Mouse (Mus musculus) kidney, postnatal 36 days (tissue): ENCODE measurements at regions not wholly inside any gene's neighbourhood (a gene's known extent, or its start where the extent isn't known, plus 50 kb on each side); places are given as distances from the start of the nearest gene placed in this dataset.

Experiments used
- DNase-seq, 2 experiments: peaks; one replicate each; pipeline ENCODE4 v3.0.0; 2021 to 2022; ENCODE audit warnings: mixed read lengths in 2 of 2

DNA sequence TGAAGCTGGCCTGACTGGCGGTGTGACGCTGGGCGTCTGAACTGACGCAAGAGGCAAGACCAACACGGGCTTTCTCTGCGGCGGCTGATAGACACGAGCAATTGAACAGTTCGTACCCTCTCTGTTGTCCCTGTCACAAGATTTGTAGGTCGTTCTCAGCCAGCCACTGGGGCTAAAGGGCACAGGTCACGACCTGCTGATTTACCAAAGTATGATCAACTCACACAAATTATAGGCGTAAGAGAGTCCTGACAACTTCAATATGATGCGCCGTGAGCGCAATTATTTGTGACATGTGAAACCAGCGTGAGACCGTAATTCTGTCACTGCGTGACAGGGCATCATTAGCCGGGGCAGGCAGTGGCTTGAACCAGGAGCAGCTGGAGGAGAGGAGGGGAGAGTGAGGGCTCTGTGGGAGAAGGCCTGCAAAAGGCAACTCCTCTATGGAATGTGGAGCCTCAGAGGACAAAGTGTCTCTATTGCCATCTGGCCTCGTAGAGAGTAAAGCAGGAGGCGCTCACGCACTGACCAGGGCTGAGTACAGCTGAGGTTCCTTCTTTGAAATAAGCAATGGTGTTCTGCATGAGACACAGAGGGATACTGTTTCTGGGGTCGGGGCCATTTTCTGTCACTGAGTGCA lies 181.4 kb upstream of the Habp2 start:
- peak; percentile 14 to 33 for DNase-seq

- DNase-seq: no peak
These were observed 178.1 kb upstream of the Habp2 start for GRCm38 (mm10) chr19:56108796-56109195.

DNA sequence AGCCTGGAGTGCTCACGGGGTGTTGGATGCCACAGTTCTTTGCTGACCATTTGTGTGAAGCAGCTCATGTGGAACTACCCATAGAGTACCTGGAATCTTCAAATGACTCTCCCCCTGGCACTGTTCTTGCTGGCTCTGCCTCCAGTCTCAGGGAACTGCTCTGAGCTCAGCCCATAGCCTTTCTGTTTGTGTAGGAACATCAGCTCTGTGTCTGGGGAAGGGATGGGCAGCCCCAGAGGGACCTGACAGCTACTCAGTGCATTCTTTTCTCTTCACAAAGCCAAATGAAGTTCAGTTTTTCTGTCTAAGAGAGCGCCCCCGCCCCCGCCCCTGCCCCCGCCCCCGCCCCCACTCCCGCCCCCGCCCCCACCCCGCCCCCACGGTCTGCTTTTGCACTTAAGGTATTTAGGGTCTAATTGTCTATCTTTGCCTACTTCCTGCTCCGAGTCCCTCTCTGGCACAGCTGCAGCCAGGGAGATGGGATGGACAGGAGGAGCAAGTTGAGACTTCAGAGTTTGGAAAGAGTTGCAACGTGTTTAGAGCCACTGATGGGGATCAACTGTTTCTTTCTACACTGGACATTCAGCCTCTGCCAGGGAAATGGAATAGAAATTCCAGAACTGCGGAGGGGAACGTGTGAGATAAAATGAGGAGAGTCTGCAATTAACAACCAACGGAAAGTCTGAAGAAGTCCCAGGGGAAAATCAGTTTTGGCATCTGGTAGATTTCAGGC lies 171.2 kb upstream of the Habp2 start:
- DNase-seq: no peak

- DNase-seq: no peak
These were observed 170.7 kb upstream of the Habp2 start for GRCm38 (mm10) chr19:56116285-56116680.

- DNase-seq: no peak
These were observed 166.2 kb upstream of the Habp2 start for GRCm38 (mm10) chr19:56120723-56121122.

- DNase-seq: no peak
These were observed 164.8 kb upstream of the Habp2 start for GRCm38 (mm10) chr19:56122186-56122585.

DNA sequence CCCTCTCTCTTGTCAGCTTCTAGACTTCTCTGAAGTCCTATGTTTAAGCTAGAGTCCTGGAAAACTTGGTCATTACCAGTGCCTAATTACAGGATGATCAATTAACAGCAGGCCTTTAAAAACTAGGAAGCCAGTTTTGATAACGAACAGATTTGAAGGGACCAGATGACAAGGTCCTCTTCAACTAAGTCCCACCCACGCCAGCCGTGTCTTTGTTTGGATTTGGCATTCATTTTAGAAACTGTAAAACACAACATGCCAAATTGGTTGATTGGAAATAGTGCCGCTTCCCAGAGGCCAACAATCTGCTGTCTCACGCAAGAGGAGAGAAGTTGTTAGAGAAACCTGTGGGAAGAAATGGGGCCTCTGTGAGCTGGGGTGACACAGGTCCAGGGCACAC lies 155.4 kb upstream of the Habp2 start:
- no peak for DNase-seq

GRCm38 (mm10) chr19:56132911-56133562 lies 153.9 kb upstream of the Habp2 start:
- DNase-seq: no peak

DNA sequence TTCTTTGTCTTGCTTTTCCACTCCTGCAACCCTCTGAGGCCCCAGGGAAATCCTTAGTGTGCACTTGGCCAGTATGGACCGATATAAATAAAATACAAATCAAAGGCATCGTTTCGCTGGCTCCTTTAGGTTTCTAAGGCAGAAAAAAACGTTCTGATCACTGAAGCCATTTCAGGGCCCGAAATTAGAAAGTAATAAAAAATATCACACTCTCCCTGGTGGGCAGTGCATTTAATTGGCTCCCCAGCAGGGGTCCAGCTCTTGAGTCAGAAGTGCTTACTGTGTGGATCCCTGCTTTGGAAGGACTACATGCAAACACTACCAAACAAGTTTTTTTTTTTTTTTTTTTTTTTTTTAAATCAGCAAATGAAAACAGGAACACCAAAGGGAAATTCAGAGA lies 153.4 kb upstream of the Habp2 start:
- DNase-seq: no peak

- peak; percentile 62 to 86 for DNase-seq
These were observed 152.7 kb upstream of the Habp2 start for GRCm38 (mm10) chr19:56134081-56134818.

- peak; percentile 77 to 82 for DNase-seq
These were observed 151.5 kb upstream of the Habp2 start for GRCm38 (mm10) chr19:56135306-56135928.

DNA sequence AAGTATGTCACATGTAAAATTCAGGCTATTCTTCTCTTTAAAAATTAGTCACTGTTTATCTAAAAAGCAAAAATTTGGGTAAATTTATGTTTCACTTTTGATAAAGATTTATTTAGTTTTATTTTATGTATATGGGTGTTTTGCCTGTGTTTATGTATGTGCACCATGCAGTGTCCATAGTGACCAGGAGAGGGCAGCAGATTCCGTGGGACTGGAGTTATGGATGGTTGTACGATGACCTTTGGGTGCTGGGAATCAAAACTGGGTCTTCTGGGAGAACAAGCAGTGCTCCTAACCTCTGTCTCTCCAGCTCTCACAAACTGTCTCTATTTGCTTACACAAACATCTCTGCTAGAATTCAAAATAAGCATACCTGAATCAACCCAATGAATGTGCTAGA lies 146.4 kb upstream of the Habp2 start:
- no peak for DNase-seq

DNA sequence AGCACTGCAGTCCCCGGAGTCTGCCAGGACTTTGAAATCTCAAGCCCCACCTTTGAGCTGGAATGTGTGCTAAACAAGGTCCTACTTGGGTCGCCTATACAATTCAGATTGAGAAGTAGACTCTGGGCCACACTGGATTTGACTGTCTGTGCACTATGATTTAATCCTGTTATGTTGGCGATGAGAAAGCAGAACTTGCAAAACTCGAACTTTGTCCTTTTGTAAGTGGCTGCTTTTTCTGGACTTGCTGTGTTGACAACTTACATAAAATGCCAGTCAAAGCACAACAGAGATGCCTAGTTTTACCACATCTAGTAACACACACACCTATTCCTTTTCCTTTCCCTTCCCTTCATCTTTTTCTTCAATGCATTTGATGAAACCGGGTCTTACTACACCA lies 142.7 kb upstream of the Habp2 start:
- DNase-seq: peak in 1 of 2 experiments; percentile 66

GRCm38 (mm10) chr19:56157120-56157519 lies 129.8 kb upstream of the Habp2 start:
- no peak for DNase-seq

GRCm38 (mm10) chr19:56162156-56162555 lies 124.8 kb upstream of the Habp2 start:
- no peak for DNase-seq

DNA sequence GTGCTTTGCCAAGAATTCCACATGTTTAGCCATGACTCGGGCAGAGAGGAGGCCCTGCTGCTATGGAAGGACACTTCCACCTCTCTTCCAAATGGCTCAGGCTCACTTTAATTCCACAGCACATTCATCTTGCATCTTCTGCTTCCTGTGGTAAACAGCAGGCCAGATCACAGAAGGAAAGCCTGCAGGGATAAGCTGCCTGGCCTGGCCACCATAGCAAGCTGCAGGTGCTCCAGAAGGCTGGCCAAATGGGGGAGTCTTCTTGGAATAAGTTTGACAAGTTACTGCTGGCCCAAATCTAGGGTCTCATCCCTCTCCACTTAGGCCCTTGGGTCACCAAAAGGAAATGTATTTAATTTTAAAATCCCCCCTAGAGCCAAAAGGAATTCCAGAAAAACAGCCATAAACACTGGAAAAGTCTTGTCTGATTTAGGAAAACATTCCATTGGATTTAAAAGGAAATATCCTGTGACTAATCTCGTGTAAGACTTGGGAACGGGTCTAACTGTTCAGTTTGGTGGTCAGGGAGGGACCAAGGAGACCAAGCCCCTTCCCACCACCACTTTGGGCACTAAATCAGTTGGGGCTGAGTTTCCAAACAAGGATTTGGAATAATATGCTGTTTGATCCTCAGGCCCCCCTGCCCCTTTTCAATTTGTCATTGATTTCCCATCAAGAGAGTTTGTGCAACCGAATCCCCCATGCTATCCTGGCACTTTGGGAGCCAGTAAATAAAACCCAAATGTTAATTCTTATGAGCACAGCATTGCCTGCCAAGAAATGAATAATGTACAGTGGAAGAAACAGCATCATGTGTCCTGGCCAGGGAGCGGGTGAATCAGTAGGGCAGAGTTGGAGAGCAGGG lies 117.6 kb upstream of the Habp2 start:
- no peak for DNase-seq

GRCm38 (mm10) chr19:56169998-56170274 lies 117.0 kb upstream of the Habp2 start:
- DNase-seq: no peak

- no peak for DNase-seq
These were observed 114.5 kb upstream of the Habp2 start for GRCm38 (mm10) chr19:56172454-56172853.

- peak; percentile 3 to 5 for DNase-seq
These were observed 110.9 kb upstream of the Habp2 start for GRCm38 (mm10) chr19:56176059-56176458.

GRCm38 (mm10) chr19:56177231-56177745 lies 109.6 kb upstream of the Habp2 start:
- DNase-seq: no peak

- DNase-seq: no peak
These were observed 101.2 kb upstream of the Habp2 start for GRCm38 (mm10) chr19:56185756-56186155.

- DNase-seq: no peak
These were observed 97.8 kb upstream of the Habp2 start for GRCm38 (mm10) chr19:56189185-56189584.
